Mouse (Mus musculus) MEL-GATA-1-ER (cell line): ENCODE measurements around the gene Serpina6.
"Not testable (repeated sequence)": the region's sequence is repeated elsewhere in the genome, so short reads cannot be mapped to it uniquely, and the experiment has no call there.

ENCODE experiments used
- DNase-seq: peaks from one replicate; pipeline ENCODE4 v3.0.0-alpha.2; 2012; ENCODE audit warnings: low read depth; ENCODE audit errors: extremely low read depth

The Serpina6 gene

DNA sequence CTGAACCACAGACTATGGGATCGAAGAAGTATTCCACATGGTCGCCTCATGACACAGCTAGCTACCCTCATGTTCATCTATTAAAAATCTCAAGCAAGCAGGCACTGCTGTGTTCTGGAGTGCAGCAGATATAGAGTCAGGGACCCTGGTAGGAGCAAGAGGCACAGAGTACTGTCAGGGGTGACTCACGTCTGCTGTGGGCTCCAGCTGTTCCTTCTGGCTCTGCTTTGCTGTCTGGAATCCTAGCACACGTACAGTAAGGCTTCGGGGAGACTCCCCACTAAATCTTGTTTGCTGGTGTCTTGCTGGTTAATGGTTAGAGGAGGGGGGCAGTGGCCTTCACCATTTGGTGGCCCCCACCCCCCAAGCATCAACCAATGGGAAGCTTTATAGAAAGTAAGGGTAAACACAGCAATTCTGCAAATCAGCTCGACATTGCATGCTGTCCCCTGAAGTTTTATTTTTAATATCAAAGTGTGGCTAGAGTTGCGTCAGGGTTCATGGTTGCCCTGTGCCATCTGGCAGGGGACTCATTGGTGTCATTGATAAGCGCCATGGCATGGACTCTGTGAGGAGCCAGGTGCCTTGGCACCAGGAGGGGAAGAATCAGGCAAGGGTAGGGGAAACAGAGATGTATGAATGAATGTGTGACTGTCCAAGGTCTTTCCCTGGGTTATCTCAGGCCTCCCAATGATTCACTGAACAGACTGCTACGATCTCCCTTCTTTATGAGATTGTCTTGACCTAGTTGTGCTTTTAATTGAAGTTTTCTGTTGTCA lies at the start of gene Serpina6:
TSS of gene Serpina6 (minus strand) at position 365 of the 779 bp plus-strand sequence.
- no peak for DNase-seq

DNA sequence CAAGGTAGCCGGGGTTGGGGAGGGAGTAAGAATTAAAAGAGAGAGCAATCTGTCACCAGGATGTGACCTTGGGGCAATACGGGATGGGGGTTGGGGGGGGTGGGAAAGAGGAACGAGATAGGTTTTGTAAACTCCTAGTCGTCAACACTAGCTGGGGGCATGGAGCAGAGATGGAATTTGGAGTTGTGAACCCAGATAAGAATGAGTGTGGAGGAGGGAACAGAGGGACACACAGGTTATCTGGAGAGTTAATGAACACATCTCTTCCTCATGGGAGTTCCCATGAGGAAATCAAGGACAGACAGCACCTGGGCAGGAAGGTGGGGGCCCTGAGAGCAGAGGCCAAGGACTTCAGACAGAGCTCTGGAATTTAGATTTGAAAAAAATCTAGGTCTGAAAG lies 49.1 kb upstream of the Serpina6 start:
- DNase-seq = no peak

DNA sequence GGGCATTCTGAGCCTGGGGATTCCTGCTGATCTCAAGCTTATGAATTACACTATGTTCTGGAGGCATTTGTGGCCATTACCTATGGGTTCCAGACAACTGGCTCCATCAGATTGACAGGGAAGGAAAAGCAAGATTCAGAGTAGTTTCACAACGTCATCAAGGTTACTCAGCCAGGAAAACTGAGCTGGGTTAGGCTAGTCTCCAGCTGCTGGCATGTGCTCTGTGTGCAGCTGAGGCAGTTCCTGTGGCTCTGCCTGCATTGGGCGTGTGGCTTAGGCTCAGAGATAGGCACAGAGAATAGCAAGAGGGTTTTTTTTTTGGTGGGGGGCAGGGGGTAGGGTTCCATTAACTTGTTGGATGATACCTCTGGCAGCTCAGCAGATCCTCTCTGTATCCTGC lies 48.5 kb upstream of the Serpina6 start:
- no peak for DNase-seq

DNA sequence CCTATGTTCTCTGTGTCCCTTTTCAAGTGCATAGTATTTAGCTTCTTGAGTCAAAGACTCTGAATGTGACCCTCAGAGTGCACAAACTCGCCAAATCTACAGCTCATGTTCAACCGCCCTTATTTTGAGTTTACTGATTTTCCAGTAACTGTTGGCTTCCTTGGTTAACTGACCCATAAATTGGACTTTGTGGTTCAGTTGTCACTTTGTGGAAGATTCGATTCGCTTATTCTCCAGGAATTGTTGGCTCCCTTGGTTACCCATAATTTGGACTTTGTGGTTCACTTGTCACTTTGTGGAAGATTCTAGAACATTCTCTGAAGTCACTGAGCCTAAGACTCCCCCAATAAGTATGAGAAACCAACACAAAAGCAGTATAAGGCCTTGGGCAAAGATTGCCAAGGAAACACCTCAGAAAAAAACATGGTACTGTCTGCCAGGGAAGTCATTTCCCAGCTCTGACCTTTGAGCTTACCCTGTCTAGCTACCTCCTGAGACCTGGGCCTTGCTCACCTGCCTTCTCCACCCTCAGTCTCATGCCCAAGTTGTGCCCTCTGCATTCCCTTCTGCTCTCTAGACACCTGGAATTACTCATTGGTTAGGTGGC lies 43.2 kb upstream of the Serpina6 start:
- no peak for DNase-seq

DNA sequence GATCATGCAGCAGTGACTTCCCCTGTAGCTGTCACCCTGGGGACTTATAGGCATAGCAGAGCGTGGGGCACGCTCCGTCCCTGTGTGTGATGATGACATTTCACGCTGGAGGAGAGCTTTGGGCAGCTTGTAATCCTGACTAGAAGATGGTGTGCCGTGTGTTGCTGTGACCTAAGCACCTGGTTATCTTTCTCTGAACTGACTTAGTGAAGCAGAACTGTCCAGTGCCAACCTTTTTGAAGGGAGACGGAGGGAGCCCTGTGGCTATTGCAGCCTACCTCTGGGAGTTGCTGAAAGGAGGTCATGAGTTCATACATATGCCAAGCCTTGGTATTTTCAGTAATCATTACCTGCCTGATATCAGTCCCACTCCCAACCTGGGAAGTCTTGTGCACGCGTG lies 38.4 kb upstream of the Serpina6 start, which contains the start of gene Serpina1f:
TSS of gene Serpina1f (minus strand) at position 101 of the 400 bp plus-strand sequence.
- no peak for DNase-seq

DNA sequence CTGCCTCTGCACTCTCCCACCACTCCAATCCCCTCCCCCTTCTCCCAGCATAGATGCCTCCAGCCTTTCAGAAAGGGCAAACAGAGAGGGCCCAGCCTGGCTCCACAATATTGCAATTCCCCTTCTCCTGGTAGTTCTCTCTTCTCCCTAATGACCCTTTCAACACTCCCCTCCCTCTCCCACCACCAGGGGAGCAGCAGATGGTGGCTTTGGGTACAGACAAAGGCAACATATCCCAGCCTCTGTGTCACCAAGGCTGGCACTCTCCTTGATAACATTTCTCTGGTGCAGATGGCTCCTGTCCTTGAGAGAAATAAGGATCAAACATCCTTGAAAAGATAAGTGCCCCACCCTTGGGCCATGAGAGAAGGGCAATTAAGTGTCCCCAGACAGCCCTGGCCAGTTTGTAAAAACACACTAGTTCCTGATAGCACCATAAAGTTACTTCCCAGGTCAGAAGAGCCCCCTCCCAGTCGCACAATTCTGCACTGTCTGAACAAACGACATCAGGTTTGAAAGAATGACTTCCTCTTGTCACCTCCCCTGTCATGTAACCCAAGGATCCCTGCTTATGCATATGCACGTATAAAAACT lies 31.3 kb upstream of the Serpina6 start:
- DNase-seq = no peak

DNA sequence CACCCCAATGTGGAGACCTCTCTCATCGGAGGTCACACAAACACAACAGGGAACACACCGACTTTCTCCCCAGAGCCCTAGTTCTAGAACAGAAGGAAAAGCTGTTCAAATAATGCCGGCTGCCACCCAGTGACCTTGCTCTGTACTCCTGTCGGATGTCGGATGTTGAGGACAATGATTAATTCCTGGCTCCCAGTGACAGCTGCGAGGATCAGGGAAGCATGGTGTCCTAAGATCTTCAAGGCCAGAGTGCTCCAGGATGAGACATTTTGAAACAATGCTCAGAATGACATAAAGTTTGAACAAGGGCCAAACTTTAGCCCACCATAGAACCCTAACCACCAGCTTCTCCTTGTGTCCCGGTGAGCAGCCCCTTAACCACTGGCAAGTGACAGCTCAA lies 30.0 kb upstream of the Serpina6 start:
- DNase-seq = no peak

DNA sequence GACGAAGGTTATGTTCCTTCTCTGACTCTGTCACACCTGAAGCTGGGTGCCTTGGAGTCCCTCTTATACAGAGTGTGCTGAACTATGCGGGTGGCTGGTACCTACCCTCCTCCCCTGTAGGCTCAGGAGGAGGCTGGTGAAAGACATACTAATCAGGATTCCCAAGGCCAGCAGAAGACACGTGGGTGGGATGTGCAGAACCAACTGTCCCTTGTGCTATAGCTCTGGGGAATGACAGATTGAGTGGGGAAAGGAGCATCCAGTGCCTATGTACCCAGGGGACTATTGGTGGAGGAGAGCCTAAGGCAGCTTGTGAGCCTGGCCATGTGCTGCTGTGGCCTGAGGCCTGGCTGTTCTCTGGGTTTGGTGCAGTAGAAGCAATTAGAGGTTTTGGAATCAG lies 29.0 kb upstream of the Serpina6 start:
- no peak for DNase-seq

DNA sequence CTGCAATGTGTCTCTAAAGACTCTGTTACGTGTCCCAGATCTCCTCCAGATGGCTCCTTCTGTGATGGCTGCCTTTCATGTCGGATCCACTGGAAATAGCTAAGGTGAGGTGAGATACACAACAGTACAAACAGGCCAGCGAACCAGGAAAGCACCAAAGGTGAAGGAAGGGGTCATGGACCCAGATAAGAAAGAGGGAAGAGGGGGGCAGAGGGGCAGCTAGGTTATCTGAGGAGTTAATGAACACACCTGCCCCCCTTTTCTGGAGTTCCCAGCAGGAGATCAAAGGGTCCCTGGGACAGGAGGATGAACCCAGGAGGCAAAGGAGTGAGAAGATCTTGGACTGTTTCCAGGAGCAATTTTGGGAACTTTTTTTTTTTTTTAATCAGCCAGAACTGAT lies 28.4 kb upstream of the Serpina6 start:
- DNase-seq = no peak

DNA sequence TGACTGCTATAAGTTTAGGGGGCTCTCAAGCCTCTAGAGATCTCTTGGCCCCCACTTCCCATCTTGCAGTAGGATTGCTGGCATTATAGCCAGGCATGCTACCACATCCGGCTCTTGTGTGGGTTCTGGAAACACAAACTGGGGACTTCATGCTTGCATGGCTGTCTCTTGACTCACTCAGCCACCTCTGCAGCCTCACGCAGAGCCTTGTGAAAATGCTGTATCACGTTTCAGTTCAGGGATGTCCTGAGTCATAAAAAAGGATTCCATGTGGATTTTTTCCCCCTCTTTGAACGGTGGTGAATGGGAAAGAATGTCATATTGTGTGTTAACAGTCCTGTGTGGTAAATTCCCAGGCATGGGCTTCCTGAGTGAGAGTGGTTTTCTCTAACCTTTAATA lies 26.8 kb upstream of the Serpina6 start:
- no peak for DNase-seq

DNA sequence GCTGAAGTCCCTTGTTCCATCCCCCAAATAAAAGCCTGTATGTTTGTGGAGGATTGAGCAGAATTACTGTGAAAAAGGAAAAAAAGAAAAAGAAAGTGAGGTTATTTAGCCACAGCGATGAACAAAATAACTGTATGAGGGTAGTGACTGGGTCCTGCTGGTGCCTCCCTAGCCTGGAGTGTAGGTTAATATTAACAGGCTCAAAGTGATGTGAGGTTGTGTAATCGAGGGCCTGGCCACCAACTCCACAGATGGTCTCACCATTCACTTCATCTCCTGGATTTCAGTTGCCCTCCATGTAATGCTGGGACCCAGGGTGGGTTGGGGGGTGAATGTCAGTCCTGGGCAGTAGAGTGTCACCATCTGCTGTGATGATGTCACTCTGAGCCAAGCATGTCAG lies 24.7 kb upstream of the Serpina6 start:
- no peak for DNase-seq

DNA sequence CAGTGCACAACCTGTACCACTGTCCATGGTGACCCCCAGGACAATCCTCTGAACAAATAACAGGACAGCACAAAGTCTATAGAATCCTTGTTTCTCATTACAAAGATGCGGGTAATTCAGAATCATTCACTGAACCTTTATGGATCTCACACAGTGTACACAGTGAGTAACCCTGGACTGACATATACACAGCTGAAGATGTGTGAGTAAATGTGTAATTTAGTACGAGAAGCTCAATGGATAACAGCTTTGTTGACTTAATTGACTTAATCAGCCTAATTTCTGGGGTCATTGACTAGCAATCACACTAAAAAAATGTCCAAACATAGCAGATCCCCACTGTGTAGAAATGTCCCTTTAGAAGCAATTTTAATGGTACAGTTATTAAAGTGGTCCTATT lies 24.2 kb upstream of the Serpina6 start:
- no peak for DNase-seq

DNA sequence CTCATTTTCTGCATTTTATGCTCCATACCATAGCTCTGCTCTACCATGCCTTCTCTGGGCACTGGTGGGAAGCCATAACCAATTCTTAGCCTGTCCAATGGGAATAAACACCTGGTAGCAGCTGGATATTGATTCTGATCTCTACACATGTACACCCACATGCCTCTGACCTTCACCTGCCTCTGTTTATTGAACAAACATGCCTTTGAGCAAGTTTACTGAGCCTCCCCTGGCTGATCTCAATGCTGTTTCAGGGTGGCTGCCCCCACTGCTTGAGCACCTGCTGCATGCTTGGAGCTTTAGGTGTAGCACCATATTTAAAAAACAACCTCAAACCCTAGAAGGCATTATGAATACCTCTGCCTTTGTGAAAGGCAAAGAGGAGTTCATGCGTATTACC lies 22.8 kb upstream of the Serpina6 start:
- DNase-seq = not testable (repeated sequence)

DNA sequence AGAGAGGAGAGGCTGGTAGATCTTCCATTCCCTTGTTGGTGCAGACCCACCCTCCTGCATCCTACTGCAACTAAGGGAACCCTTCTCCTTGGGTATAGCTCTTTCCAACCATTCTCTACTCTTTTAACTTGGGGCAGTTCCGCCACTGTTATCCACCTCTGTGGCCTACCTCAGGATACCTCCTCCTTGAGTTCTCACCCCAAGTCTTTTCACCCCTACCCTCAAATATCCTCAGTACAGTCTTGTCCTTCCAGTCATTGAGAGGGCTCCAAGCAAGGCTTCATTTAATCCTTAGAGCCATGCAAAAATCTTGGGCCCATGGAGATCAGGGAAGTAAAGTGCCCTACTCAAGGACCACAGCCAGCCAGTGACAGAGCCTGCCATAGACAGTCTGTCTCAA lies 19.0 kb upstream of the Serpina6 start, which contains the start of gene Serpina16:
TSS of gene Serpina16 (minus strand) at position 101 of the 400 bp plus-strand sequence.
- DNase-seq = no peak

DNA sequence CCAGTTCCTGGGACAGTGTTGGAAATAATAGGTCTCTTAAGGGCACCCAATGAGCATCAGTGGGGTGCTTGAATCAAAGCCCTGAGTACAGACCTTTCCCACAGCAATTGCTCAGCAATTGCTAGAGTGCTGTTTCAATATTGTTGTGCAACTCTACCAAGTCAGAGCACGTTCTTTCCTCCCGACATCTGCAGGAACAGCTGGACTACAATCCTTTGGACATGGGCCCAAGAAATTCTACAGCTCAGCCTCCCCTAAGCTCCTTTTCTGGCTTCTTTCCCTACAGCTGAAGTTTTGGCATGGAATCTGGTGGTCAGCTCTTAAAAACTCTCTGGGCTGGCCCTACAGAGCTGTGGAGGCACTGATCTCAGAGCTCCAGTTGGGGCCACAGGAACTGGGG lies 16.2 kb upstream of the Serpina6 start:
- no peak for DNase-seq

DNA sequence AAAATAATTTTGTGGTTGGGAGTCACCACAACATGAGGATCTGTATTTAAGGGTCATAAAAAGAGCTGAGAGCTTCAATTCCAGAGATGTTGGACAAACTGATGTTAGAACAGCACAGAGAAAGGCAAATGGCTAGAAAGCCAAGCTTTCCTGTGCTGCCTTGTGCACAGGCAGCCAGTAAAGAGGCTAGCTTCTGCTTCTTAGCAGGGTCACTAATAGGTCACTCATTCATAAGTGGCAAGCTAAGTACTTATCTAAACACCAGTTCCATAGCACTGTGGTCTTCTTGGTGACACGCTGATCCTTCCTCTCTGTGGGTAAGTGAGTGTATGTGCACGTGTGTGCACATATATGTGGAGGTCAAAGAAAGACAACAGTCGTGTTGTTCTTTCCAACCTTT lies 14.5 kb upstream of the Serpina6 start:
- DNase-seq = no peak

DNA sequence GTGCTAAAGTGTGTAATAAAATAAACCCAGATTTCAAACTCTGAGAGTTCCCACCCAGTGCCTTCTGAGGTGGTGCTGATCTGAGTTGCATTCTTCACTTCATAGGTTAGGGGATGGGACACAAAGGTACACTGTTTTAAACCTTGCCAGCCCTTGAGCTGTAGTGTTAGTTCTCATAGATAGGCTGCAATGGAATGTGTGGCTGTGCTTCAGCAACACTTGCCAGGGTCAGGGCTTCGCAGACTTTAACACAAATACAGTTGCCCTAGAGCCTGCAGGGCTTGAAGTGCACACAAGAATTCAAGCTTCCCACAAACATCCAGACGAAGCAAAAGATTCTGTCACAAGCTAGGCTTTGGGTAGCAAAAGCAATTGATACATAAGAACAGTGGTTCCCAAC lies 14.0 kb upstream of the Serpina6 start:
- no peak for DNase-seq

DNA sequence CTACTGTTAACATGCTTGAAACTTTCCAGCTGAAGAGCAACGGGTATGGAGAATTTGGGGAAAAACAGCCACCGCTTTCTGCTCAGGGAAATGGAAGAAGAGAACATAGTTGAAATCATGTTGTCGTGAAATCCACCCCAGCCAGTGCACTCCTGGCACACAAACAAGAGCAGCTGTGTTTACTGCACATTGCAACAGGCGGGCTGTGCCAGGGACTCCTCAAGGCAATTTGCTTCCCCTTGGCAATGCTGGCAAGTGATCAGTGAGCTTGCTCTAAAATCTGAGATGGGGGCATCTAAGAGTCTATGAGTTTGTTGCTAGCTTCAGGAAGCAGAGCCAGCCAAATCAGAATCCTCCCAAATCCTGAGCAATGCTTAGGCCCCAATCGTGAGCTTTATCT lies 13.3 kb upstream of the Serpina6 start:
- no peak for DNase-seq

DNA sequence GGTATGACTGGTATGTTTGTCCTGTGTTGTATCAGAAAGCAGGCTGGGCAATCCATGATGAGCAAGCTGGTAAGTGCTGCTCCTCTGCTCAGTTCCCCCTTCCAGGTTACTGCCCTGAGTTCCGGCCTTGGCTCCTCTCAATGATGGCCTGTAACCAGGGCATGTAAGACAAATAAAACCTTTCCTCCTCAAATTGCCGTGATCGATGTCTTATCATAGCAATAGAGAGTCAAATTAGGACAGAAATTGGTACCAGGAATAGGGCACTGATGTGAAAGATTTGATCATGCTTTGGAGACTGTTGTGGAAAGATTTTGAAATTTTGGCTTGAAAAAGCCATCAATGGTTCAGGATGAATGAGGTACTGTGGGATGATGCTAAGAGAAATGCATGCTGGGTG lies 8.3 kb upstream of the Serpina6 start:
- DNase-seq = no peak

DNA sequence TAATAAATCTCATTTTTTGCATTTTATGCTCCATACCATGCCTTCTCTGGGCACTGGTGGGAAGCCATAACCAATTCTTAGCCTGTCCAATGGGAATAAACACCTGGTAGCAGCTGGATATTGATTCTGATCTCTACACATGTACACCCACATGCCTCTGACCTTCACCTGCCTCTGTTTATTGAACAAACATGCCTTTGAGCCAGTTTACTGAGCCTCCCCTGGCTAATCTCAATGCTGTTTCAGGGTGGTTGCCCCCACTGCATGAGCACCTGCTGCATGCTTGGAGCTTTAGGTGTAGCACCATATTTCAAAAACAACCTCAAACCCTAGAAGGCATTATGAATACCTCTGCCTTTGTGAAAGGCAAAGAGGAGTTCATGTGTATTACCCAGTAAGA lies 5.0 kb upstream of the Serpina6 start:
- not testable (repeated sequence) for DNase-seq

DNA sequence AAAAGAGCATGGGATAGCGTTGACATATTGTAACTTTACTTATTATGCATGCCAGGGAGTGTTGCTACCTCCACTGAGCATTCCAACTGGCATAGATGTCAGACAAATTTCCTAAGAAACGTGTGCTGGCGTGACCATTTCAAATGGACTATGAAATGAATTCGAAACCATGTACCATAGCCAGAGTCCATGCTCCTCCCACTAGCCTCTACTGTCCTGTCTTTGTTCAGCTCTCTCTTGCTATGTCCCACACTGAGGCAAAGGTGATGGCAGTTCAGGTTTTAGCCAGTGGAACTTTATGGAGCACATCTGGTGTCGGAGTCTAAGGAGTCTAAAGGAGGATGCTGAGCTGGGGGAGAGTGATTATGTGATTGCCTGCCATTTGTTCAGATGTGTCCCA lies 3.1 kb upstream of the Serpina6 start:
- DNase-seq = no peak

DNA sequence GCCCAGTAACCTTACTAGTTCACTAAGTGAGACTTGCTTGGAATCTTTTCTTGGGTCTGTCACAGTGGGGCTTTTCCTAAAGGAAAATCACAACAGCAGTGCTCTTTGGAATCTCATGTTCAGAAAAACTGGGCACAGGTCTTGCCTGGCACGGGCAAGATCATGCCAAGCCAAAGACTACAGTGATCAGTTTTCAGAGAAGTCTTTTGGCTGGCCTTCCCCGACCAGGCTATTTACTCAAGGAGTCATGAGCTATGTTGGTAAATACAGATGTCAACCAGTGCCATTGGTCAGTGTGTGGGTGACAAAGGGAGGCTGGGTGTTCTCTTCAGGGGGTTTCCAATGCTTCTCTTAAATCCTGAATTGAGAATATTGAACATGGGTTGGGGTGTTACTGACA lies 2.2 kb upstream of the Serpina6 start:
- no peak for DNase-seq

DNA sequence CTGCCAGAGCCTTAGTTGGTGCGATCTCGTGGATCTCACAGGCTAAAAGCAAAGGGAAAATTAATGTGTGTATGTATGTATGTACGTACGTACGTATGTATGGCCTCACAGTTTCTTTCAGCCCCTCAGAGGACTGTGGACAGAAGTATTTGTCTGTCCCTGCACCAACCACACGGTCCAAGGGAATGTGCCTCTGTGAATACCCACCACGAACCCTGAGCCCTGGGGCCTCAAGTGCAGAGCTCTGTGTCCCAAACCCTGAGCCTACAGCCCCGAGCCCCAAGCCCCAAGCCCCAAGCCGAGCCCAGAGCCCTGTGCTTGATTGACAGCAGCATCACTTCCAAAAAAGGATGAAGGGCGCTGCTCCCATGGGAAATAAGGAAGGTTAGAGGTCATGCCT lies 979 bp upstream of the Serpina6 start:
- no peak for DNase-seq
